Mouse (Mus musculus) MEL (cell line): ENCODE data around the gene Sit1.

ENCODE experiments used
- CTCF ChIP-seq, 3 experiments: IDR thresholded peaks in 2 of 3; conservative IDR thresholded peaks in 1 of 3; 2 replicates each; pipeline ENCODE4 v1.5.1; 2011 to 2012; ENCODE audit warnings: low read length in 3 of 3, low read depth in 2 of 3, mild to moderate bottlenecking in 2 of 3, improper control_type of control experiment in 1 of 3, inconsistent platforms in 1 of 3, mixed read lengths in 1 of 3, moderate library complexity in 1 of 3; ENCODE audit not compliant: control insufficient read depth in 1 of 3, insufficient read depth in 1 of 3, poor library complexity in 1 of 3, severe bottlenecking in 1 of 3
- KAT2A ChIP-seq: conservative IDR thresholded peaks from 2 replicates; pipeline ENCODE4 v1.6.1; 2012; ENCODE audit warnings: low read depth, low read length, improper control_type of control experiment, inconsistent platforms
- MXI1 ChIP-seq: IDR thresholded peaks from 2 replicates; pipeline ENCODE4 v1.6.1; 2011; ENCODE audit warnings: mild to moderate bottlenecking, low read depth, low read length, improper control_type of control experiment
- NRF1 ChIP-seq: IDR thresholded peaks from 2 replicates; pipeline ENCODE4 v1.6.1; 2014; ENCODE audit warnings: low read depth, mild to moderate bottlenecking, inconsistent platforms, low read length, improper control_type of control experiment, moderate library complexity; ENCODE audit not compliant: poor library complexity, insufficient read depth, severe bottlenecking
- POLR2A ChIP-seq, 2 experiments: IDR thresholded peaks; 2 replicates each; pipeline ENCODE4 v1.6.1; 2011 to 2012; ENCODE audit warnings: low read length in 2 of 2, mild to moderate bottlenecking in 2 of 2, control low read depth in 1 of 2, improper control_type of control experiment in 1 of 2, low read depth in 1 of 2, moderate library complexity in 1 of 2; ENCODE audit not compliant: control insufficient read depth in 1 of 2, insufficient read depth in 1 of 2, poor library complexity in 1 of 2
- RAD21 ChIP-seq: IDR thresholded peaks from 2 replicates; pipeline ENCODE4 v1.6.1; 2011; ENCODE audit warnings: mild to moderate bottlenecking, low read depth, low read length, improper control_type of control experiment
- SIN3A ChIP-seq: IDR thresholded peaks from 2 replicates; pipeline ENCODE4 v1.6.1; 2012; ENCODE audit warnings: low read length, improper control_type of control experiment, inconsistent platforms
- TBP ChIP-seq: IDR thresholded peaks from 2 replicates; pipeline ENCODE4 v1.8.0; 2011; ENCODE audit warnings: low read depth, low read length, improper control_type of control experiment
- UBTF ChIP-seq: IDR thresholded peaks from 2 replicates; pipeline ENCODE4 v1.6.1; 2012; ENCODE audit warnings: low read depth, mild to moderate bottlenecking, inconsistent platforms, low read length, improper control_type of control experiment, moderate library complexity, borderline replicate concordance; ENCODE audit not compliant: insufficient read depth

DNA sequence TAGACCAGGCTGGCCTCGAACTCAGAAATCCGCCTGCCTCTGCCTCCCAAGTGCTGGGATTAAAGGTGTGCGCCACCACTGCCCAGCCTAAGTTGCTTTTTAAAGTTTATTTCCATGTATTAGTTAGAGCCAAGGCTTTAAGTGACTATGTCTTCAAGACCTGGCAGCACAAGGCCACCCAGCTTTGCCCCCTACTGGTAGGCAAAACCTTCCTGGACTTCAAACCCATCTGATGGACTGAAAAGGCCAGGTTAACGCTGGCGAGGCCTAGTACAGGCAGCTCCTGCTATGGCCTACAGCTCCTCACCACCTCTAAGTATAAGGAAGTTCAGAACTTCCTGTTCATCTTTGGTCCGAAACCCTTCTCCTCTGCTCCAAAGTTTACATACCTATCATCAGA, 6.9 kb downstream of the Sit1 start:
- TF ChIP-seq CTCF (IDR thresholded peaks at IDR 0.05 in 2 of 3, conservative IDR thresholded peaks at IDR 0.05 in 1 of 3; ENCODE audit: control insufficient read depth in 1 of 3, insufficient read depth in 1 of 3, low read depth in 2 of 3, low read length in 3 of 3, poor library complexity in 1 of 3, severe bottlenecking in 1 of 3) (peak in 2 of 3 experiments; percentile 31 to 42; a peak in 5 of 6 replicates), TBP (no peak), KAT2A (no peak), POLR2A (IDR thresholded peaks at IDR 0.05; ENCODE audit: control insufficient read depth in 1 of 2, insufficient read depth in 1 of 2, low read depth in 1 of 2, low read length in 2 of 2, poor library complexity in 1 of 2) (no peak), MXI1 (no peak), RAD21 (no peak; the same call in 1 of the 2 replicates), NRF1 (no peak), SIN3A (no peak), UBTF (no peak)
